Mouse (Mus musculus) neural tube, embryonic 10.5 days (tissue): ENCODE data around the gene Tldc2.
A peak's percentile ranks its signal among the peaks of the same experiment; 100 is the strongest.

Experiments
- DNase-seq: peaks from one replicate; pipeline ENCODE4 v3.0.0-alpha.2; 2017; ENCODE audit warnings: low spot score; ENCODE audit errors: extremely low spot score

The Tldc2 gene

GRCm38 (mm10) chr2:157125246-157125645 lies 38.4 kb downstream of the Tldc2 start:
- no peak for DNase-seq

GRCm38 (mm10) chr2:157127370-157127769 lies 40.5 kb downstream of the Tldc2 start:
- DNase-seq = no peak

GRCm38 (mm10) chr2:157128072-157128471 lies 41.2 kb downstream of the Tldc2 start:
- DNase-seq = no peak

- DNase-seq = no peak
Observed at GRCm38 (mm10) chr2:157129096-157129495, 42.2 kb downstream of the Tldc2 start.

GRCm38 (mm10) chr2:157129601-157130164 lies 42.8 kb downstream of the Tldc2 start:
- DNase-seq = no peak

GRCm38 (mm10) chr2:157130813-157131514 lies 44.1 kb downstream of the Tldc2 start:
- DNase-seq = no peak

- DNase-seq = no peak
Observed at GRCm38 (mm10) chr2:157132086-157132485, 45.2 kb downstream of the Tldc2 start.

- no peak for DNase-seq
Observed at GRCm38 (mm10) chr2:157132686-157133540, 46.1 kb downstream of the Tldc2 start.

- no peak for DNase-seq
Observed at GRCm38 (mm10) chr2:157133769-157134478, 47.1 kb downstream of the Tldc2 start.

GRCm38 (mm10) chr2:157134479-157134931 lies 47.6 kb downstream of the Tldc2 start:
- no peak for DNase-seq

- peak; percentile 93 for DNase-seq
Observed at GRCm38 (mm10) chr2:157135014-157135413, 48.2 kb downstream of the Tldc2 start, which contains the start of gene Samhd1. Gene Samhd1, minus strand, starts transcription at chr2:157135265.

- no peak for DNase-seq
Observed at GRCm38 (mm10) chr2:157135529-157136120, 48.8 kb downstream of the Tldc2 start.

- DNase-seq = no peak
Observed at GRCm38 (mm10) chr2:157136176-157136575, 49.3 kb downstream of the Tldc2 start.

- DNase-seq = no peak
Observed at GRCm38 (mm10) chr2:157136646-157137045, 49.8 kb downstream of the Tldc2 start.

GRCm38 (mm10) chr2:157137959-157138731 lies 51.3 kb downstream of the Tldc2 start:
- DNase-seq = no peak

GRCm38 (mm10) chr2:157138808-157139207 lies 52.0 kb downstream of the Tldc2 start:
- DNase-seq = no peak

GRCm38 (mm10) chr2:157139251-157139802 lies 52.5 kb downstream of the Tldc2 start:
- no peak for DNase-seq

- DNase-seq = no peak
Observed at GRCm38 (mm10) chr2:157141962-157142361, 55.1 kb downstream of the Tldc2 start.

- DNase-seq = no peak
Observed at GRCm38 (mm10) chr2:157144132-157144531, 57.3 kb downstream of the Tldc2 start.

GRCm38 (mm10) chr2:157145173-157145572 lies 58.3 kb downstream of the Tldc2 start:
- no peak for DNase-seq
